Mouse (Mus musculus) forebrain, embryonic 16.5 days (tissue): ENCODE results near the gene Zfhx3. TPM values are rescaled to one million over a fixed set of nuclear protein-coding genes. Genes with fewer than 3 reads are reported as not detected.

Experiments
- ATAC-seq: fragments of 200-750 bp; cut with Nextera tagmentation; 2 replicates; pipeline ENCODE4 v1.8.0; 2017; ENCODE audit warnings: mild to moderate bottlenecking, moderate library complexity
- H3K27ac ChIP-seq: fragments of 300-500 bp; sonication (generic); 2 replicates; pipeline ENCODE4 v1.5.1; 2014; ENCODE audit warnings: low read length, control low read depth
- H3K27me3 ChIP-seq: fragments of 300-500 bp; sonication (generic); replicated peaks from 2 replicates; pipeline ENCODE4 v1.6.1; 2014; ENCODE audit warnings: low read length; ENCODE audit not compliant: control insufficient read depth, insufficient read depth
- H3K36me3 ChIP-seq: fragments of 300-500 bp; sonication (generic); 2 replicates; pipeline ENCODE4 v1.6.1; 2014; ENCODE audit not compliant: control insufficient read depth, insufficient read depth
- H3K4me1 ChIP-seq: fragments of 300-500 bp; sonication (generic); replicated peaks from 2 replicates; pipeline ENCODE4 v1.6.1; 2014; ENCODE audit warnings: low read length; ENCODE audit not compliant: control insufficient read depth, insufficient read depth
- H3K4me2 ChIP-seq: fragments of 300-500 bp; sonication (generic); 2 replicates; pipeline ENCODE4 v1.6.1; 2014; ENCODE audit warnings: mild to moderate bottlenecking, low read length, control low read depth
- H3K4me3 ChIP-seq: fragments of 300-500 bp; sonication (generic); replicated peaks from 2 replicates; pipeline ENCODE4 v1.5.1; 2014; ENCODE audit warnings: mild to moderate bottlenecking, low read length, control low read depth
- H3K9ac ChIP-seq: fragments of 300-500 bp; sonication (generic); replicated peaks from 2 replicates; pipeline ENCODE4 v1.6.1; 2014; ENCODE audit warnings: low read depth, low read length, control low read depth
- H3K9me3 ChIP-seq: fragments of 300-500 bp; sonication (generic); 2 replicates; pipeline ENCODE4 v1.6.1; 2016; ENCODE audit warnings: low read length; ENCODE audit not compliant: control insufficient read depth
- WGBS: fragments of 180-500 bp; shearing (Covaris S2); extraction: QIAGEN DNeasy Blood & Tissue Kit; methylation state at CpG from one replicate; pipeline ENCODE4 v1.1.7; 2014; 5-methylcytosine and 5-hydroxymethylcytosine counted together
- polyA plus RNA-seq: library from polyadenylated mRNA; unstranded; fragments of >200 nt; fragmentation: Nextera tagmentation; extraction: Ambion mirVana; gene quantifications from 2 replicates; pipeline ENCODE4 v1.2.1, GENCODE M21; 2015

The Zfhx3 gene
- polyA plus RNA-seq, 1 experiment from 2014 or later, result 14.6 TPM

DNA sequence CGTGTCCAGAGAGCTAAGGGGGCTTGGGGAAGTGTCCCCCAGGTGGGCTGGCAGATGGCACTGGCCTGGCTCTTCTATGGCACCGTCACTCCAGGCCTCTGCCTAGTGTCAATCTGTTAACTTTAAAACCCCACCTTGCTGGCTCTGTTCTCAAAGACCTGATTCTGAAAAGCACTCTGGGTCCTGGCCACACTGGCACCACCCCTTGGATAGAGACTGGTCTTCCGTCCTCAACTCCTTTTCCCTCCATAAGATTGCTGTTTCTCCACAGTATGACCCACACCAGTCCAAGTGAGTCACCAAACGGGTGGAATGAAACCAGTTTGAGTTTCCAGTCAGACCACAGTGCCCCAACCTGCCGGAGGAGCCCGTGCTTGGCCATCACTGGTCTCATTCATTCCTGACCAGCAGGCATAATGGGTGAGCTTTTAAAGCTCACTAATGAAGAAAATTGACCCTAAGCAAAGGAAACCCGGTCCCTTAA is 304.5 kb downstream of the Zfhx3 start:
- no peak overlapping the region for H3K9ac ChIP-seq
- H3K36me3 ChIP-seq, result no peaks in the 10 kb centered on the region
- WGBS, result 12% methylated on average over 7 of the region's 7 CpGs
- H3K27me3 ChIP-seq, result peaks cover 10% of the 10 kb centered on the region; the same call in 1 of the 2 replicates
- H3K4me1 ChIP-seq, result peaks cover 20% of the 10 kb centered on the region
- ATAC-seq, result no peak
- no peaks in the 10 kb centered on the region for H3K9me3 ChIP-seq
- H3K4me3 ChIP-seq, result no peak overlapping the region
- H3K4me2 ChIP-seq, result no peak overlapping the region
- H3K27ac ChIP-seq, result peak overlapping the region; percentile 63; the same call in 1 of the 2 replicates

- Histone ChIP-seq H3K4me1 (no peaks in the 10 kb centered on the region), H3K9me3 (no peaks in the 10 kb centered on the region), H3K9ac (no peak overlapping the region), H3K36me3 (no peaks in the 10 kb centered on the region), H3K27ac (no peak overlapping the region), H3K4me2 (no peak overlapping the region), H3K4me3 (no peak overlapping the region), H3K27me3 (no peaks in the 10 kb centered on the region)
- 30% methylated on average over 11 of the region's 11 CpGs for WGBS
- no peak for ATAC-seq
Measured at GRCm38 (mm10) chr8:108264593-108265160, 322.2 kb downstream of the Zfhx3 start.

DNA sequence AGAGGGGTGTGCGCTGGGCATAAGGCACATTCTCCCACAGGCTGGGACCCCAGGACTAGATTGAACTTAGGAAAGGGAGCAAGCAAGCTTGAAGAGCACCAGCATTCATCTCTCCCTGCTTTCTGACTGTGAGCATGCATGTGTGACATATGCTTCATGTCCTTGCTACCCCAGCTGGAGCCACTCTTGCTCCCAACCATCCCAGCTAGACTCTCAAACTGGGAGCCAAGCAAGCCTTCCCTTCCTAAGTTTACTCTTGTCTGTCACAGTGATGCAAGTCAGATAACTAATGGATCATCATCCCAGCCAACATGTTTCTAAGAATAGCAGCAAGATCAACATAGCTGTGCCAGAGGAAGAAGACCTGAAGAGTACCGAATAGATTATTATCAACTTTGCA is 335.5 kb downstream of the Zfhx3 start:
- Histone ChIP-seq H3K27ac (no peak overlapping the region), H3K9me3 (no peaks in the 10 kb centered on the region), H3K27me3 (peaks cover 2% of the 10 kb centered on the region; the same call in 1 of the 2 replicates), H3K36me3 (no peaks in the 10 kb centered on the region), H3K4me1 (no peaks in the 10 kb centered on the region), H3K4me2 (no peak overlapping the region), H3K9ac (no peak overlapping the region), H3K4me3 (no peak overlapping the region)
- ATAC-seq, result no peak
- WGBS, result 98% methylated on average over 2 of the region's 2 CpGs

DNA sequence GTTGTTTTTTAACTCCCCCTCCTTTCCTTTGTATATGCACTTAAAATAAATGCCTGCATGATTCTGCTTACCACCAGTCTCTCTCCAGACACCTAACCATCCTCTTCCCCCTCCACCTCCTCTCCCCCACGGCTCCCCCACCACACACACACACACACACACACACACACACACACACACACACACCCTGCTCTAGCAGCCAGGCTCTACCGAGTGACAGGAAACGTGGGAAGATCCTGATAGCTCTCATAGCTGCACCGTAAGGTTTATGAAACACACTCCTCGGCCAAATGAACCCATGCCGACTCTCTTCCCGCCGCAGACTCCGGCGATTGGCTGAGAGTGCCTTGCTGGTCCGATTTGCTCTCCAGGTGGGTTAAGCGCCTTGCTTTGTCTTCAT is 339.5 kb downstream of the Zfhx3 start:
- WGBS, result 61% methylated on average over 12 of the region's 12 CpGs
- no peak for ATAC-seq
- no peaks in the 10 kb centered on the region for H3K36me3 ChIP-seq
- no peak overlapping the region for H3K4me2 ChIP-seq
- H3K9me3 ChIP-seq, result no peaks in the 10 kb centered on the region
- no peak overlapping the region for H3K4me3 ChIP-seq
- peaks cover 6% of the 10 kb centered on the region; the same call in 1 of the 2 replicates for H3K4me1 ChIP-seq
- H3K27ac ChIP-seq, result no peak overlapping the region
- no peak overlapping the region for H3K9ac ChIP-seq
- peaks cover 6% of the 10 kb centered on the region; the same call in 1 of the 2 replicates for H3K27me3 ChIP-seq

GRCm38 (mm10) chr8:108286117-108286516 is 343.7 kb downstream of the Zfhx3 start:
- WGBS, result 16% methylated on average over 5 of the region's 5 CpGs
- Histone ChIP-seq H3K4me1 (peaks cover 6% of the 10 kb centered on the region; the same call in 1 of the 2 replicates), H3K36me3 (no peaks in the 10 kb centered on the region), H3K9me3 (no peaks in the 10 kb centered on the region), H3K27me3 (peaks cover 10% of the 10 kb centered on the region), H3K4me2 (no peak overlapping the region), H3K27ac (no peak overlapping the region), H3K9ac (no peak overlapping the region), H3K4me3 (no peak overlapping the region)
- peak; percentile 90 for ATAC-seq

DNA sequence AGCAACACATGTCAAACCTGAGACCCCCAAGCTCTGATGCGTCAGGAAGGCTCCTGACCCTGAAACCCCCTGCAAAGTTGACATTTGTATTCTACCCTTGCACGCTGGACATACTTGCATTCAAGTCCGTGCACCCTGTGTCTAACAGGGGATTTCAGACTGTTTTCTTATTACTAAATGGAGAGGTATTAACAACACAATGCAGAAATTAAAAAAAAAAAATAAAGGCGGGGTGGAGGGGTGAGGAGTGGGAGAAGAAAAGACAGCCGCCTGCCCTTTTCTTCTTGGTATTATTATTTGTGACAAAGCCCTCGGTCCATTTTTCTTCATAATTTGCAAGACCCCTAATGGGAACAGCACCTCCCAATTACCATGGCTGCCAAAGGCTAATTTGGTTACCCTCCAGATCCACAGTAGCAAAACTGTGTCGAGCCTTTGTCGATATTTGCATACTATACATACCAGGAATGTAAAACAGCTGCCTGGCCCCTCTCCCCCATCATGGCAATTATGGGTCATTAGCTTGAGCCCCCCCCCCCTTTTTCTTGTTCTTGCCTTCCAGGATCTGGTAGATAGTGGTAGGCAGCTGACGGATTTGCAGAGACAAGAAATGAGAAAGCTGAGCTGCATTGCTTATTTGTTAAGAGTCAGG is 358.6 kb downstream of the Zfhx3 start:
- Histone ChIP-seq H3K4me3 (no peak overlapping the region), H3K36me3 (no peaks in the 10 kb centered on the region), H3K4me1 (peaks cover 14% of the 10 kb centered on the region), H3K27me3 (peaks cover 3% of the 10 kb centered on the region), H3K9ac (no peak overlapping the region), H3K27ac (no peak overlapping the region), H3K4me2 (no peak overlapping the region), H3K9me3 (no peaks in the 10 kb centered on the region)
- ATAC-seq, result peak; percentile 86
- 8% methylated on average over 9 of the region's 9 CpGs for WGBS

GRCm38 (mm10) chr8:108301654-108302053 is 359.2 kb downstream of the Zfhx3 start:
- peaks cover 3% of the 10 kb centered on the region for H3K27me3 ChIP-seq
- H3K4me1 ChIP-seq, result peaks cover 14% of the 10 kb centered on the region
- WGBS, result 66% methylated on average over 12 of the region's 12 CpGs
- no peak overlapping the region for H3K4me3 ChIP-seq
- no peak overlapping the region for H3K27ac ChIP-seq
- ATAC-seq, result peak; percentile 59
- H3K9me3 ChIP-seq, result no peaks in the 10 kb centered on the region
- H3K9ac ChIP-seq, result no peak overlapping the region
- H3K4me2 ChIP-seq, result no peak overlapping the region
- no peaks in the 10 kb centered on the region for H3K36me3 ChIP-seq

GRCm38 (mm10) chr8:108305368-108305767 is 362.9 kb downstream of the Zfhx3 start:
- Histone ChIP-seq H3K4me2 (no peak overlapping the region), H3K4me3 (no peak overlapping the region), H3K9ac (no peak overlapping the region), H3K9me3 (no peaks in the 10 kb centered on the region), H3K4me1 (peaks cover 14% of the 10 kb centered on the region), H3K27me3 (no peaks in the 10 kb centered on the region; the same call in 1 of the 2 replicates), H3K36me3 (no peaks in the 10 kb centered on the region), H3K27ac (no peak overlapping the region)
- WGBS, result 72% methylated on average over 3 of the region's 3 CpGs
- no peak for ATAC-seq

GRCm38 (mm10) chr8:108309525-108310246 is 367.2 kb downstream of the Zfhx3 start:
- 0 out of 2 replicates have a peak, but pooled peaks cover 2% of the 10 kb centered on the region for H3K27me3 ChIP-seq
- no peaks in the 10 kb centered on the region for H3K36me3 ChIP-seq
- H3K4me1 ChIP-seq, result peaks cover 5% of the 10 kb centered on the region
- ATAC-seq, result no peak
- H3K9ac ChIP-seq, result no peak overlapping the region
- no peaks in the 10 kb centered on the region for H3K9me3 ChIP-seq
- H3K27ac ChIP-seq, result no peak overlapping the region
- no peak overlapping the region for H3K4me3 ChIP-seq
- 79% methylated on average over 14 of the region's 14 CpGs for WGBS
- no peak overlapping the region for H3K4me2 ChIP-seq
